Mouse (Mus musculus) urinary bladder, postnatal 4 days (tissue): Measurements from ENCODE around the gene Gm49380.

Experiments
- DNase-seq, 2 experiments: peaks; one replicate each; pipeline ENCODE4 v3.0.0; 2021 to 2022; ENCODE audit warnings: low spot score in 2 of 2

Gene Gm49380

DNA sequence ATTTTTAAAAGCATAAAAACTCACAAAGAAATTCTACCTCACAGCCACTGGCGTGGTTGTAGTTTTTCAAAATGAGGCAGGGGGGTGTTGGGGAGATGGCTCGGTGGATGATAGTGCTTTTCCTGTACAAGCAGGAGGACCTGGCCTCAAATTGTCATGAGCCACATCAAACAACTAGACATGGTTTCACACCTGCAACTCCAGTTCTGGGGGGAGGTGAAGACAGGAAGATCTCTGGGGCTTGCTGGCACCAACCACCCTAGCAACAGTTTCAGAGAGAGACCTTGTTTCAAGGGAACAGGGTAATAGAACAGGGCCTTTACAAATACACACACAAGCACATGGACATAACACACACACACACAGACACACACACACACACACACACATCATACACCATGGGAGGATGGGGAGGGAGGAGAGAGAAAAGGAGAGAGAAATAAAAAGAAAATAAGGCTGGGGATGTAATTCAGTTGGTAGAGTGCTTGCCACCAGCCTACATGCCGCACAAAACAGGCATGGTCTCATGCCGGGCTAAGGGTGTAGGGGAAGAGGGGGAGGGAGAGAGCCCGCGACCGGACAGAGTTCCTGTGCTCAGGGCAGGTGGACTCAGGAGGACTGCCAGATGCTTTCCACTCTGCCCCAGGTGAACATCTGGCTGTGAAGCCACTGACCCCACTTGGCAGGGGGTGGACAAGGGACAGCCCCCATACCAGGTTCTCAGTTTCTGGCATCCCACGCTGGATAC lies 91.0 kb downstream of the Gm49380 start:
- no peak for DNase-seq

DNA sequence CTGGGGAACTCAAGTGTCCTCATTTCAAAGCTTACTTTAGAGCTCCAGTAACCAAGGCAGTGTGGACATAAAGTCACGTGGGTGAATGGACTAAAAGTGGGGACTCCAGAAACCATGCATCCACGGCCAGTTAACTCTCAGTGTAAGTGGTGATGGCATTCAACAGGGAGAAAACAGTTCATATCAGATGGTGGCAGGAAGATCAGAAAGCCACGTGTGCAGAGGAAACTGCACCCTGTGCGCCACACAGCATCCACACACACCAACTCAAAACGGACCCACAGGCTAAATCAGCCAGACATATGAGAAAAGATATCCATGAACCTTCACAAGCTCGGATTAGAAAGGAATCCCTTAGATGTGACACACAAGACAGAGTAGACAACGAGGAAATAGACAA lies 93.3 kb downstream of the Gm49380 start:
- no peak for DNase-seq

DNA sequence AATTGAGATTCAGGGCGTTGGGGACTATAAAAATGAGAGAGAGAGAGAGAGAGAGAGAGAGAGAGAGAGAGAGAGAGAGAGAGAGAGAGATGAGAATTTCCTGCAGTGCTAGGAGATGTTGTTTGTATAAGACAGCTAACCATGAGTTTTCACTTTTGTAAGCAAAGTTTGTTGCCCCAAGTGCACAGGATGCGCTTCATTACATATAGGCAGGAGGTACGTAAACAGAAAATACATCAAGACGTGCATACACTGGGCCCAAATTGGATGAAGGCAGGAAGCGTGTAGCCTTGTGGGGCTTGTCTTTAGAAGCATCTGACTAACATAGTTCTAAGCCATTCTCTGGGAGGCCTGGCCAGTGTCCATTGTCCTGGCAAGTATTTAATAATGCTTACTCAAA lies 95.5 kb downstream of the Gm49380 start:
- no peak for DNase-seq
